Mouse (Mus musculus): ENCODE measurements around the gene Kcnn1.
A peak's percentile ranks its signal among the peaks of the same experiment; 100 is the strongest.

Kcnn1 gene

GRCm38 (mm10) chr8:70816679-70817078, 46.4 kb downstream of the Kcnn1 start:
- DNase-seq (ENCODE audit: low spot score in 2 of 2): no peak

- no peak for DNase-seq (ENCODE audit: low spot score in 2 of 2)
Observed at GRCm38 (mm10) chr8:70812885-70813284, 50.2 kb downstream of the Kcnn1 start.

GRCm38 (mm10) chr8:70812055-70812454, 51.0 kb downstream of the Kcnn1 start:
- DNase-seq (ENCODE audit: low spot score in 2 of 2): no peak

- no peak for DNase-seq (ENCODE audit: low spot score in 2 of 2)
Observed at GRCm38 (mm10) chr8:70810962-70811680, 51.9 kb downstream of the Kcnn1 start.

GRCm38 (mm10) chr8:70808955-70809701, 53.9 kb downstream of the Kcnn1 start:
- DNase-seq (ENCODE audit: low spot score in 2 of 2): no peak

GRCm38 (mm10) chr8:70808239-70808638, 54.8 kb downstream of the Kcnn1 start, which contains the start of gene Il12rb1:
Gene Il12rb1 (plus strand): TSS chr8:70808449.
- no peak for DNase-seq (ENCODE audit: low spot score in 2 of 2)

GRCm38 (mm10) chr8:70807304-70807703, 55.8 kb downstream of the Kcnn1 start:
- DNase-seq (ENCODE audit: low spot score in 2 of 2): no peak

- no peak for DNase-seq (ENCODE audit: low spot score in 2 of 2)
Observed at GRCm38 (mm10) chr8:70806541-70806940, 56.5 kb downstream of the Kcnn1 start.

- peak; percentile 61 to 74 for DNase-seq (ENCODE audit: low spot score in 2 of 2)
Observed at GRCm38 (mm10) chr8:70804481-70805206, 58.4 kb downstream of the Kcnn1 start, which contains the start of gene Mast3. Gene Mast3 (minus strand): TSS chr8:70805054.

- no peak for DNase-seq (ENCODE audit: low spot score in 2 of 2)
Observed at GRCm38 (mm10) chr8:70803761-70804480, 59.1 kb downstream of the Kcnn1 start.

- no peak for DNase-seq (ENCODE audit: low spot score in 2 of 2)
Observed at GRCm38 (mm10) chr8:70802786-70803510, 60.1 kb downstream of the Kcnn1 start.

GRCm38 (mm10) chr8:70801830-70802229, 61.2 kb downstream of the Kcnn1 start:
- no peak for DNase-seq (ENCODE audit: low spot score in 2 of 2)

GRCm38 (mm10) chr8:70801156-70801555, 61.9 kb downstream of the Kcnn1 start:
- DNase-seq (ENCODE audit: low spot score in 2 of 2): no peak

- DNase-seq (ENCODE audit: low spot score in 2 of 2): no peak
Observed at GRCm38 (mm10) chr8:70800648-70801047, 62.4 kb downstream of the Kcnn1 start.

GRCm38 (mm10) chr8:70798281-70798680, 64.8 kb downstream of the Kcnn1 start:
- no peak for DNase-seq (ENCODE audit: low spot score in 2 of 2)

- DNase-seq (ENCODE audit: low spot score in 2 of 2): peak; percentile 52 to 70
Observed at GRCm38 (mm10) chr8:70797081-70798070, 65.7 kb downstream of the Kcnn1 start.

- peak; percentile 55 to 76 for DNase-seq (ENCODE audit: low spot score in 2 of 2)
Observed at GRCm38 (mm10) chr8:70796403-70797080, 66.5 kb downstream of the Kcnn1 start.

GRCm38 (mm10) chr8:70795370-70795769, 67.7 kb downstream of the Kcnn1 start:
- DNase-seq (ENCODE audit: low spot score in 2 of 2): no peak

- no peak for DNase-seq (ENCODE audit: low spot score in 2 of 2)
Observed at GRCm38 (mm10) chr8:70794215-70794614, 68.8 kb downstream of the Kcnn1 start.
